Mouse (Mus musculus) T-helper 1 cell (primary cell): Measurements from ENCODE around the gene Cdk9.

ENCODE experiments used
- in situ Hi-C: fragments of 300-600 bp; cut with MboI, MseI; formaldehyde crosslinking; loops from one replicate; pipeline ENCODE4 v1.15.1; 2025; ENCODE audit warnings: high pct_unique_total_duplicates

The Cdk9 gene

GRCm38 (mm10) chr2:32734480-32734879, 21.6 kb upstream of the Cdk9 start:
- in situ Hi-C loops = no loop called here

- in situ Hi-C loops = no loop called here
Observed at GRCm38 (mm10) chr2:32732695-32733094, 19.8 kb upstream of the Cdk9 start.

GRCm38 (mm10) chr2:32731911-32732310, 19.0 kb upstream of the Cdk9 start:
- in situ Hi-C loops = no loop called here

DNA sequence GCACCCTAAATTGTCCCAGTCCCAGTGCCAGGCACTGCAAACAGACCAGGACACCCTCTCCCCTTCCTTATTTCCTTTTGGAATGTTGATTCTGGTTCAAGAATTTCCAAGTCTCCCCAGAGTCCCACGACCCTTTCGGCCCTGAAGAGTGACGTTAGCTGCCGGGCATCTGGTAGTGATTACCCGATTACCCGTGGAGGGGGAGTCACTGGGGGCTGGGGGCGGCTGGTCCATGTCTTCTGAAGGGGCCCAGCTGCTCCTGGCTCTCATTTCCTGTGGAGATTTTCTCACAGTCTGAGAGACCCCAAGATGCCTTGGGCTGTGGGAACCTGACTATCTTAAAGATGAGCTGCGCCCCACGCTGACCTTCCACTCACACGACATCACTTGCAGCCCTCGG, 18.0 kb upstream of the Cdk9 start:
- in situ Hi-C loops = no loop called here

GRCm38 (mm10) chr2:32729547-32729946, 16.7 kb upstream of the Cdk9 start:
- in situ Hi-C loops = no loop called here

- in situ Hi-C loops = no loop called here
Observed at GRCm38 (mm10) chr2:32728463-32728862, 15.6 kb upstream of the Cdk9 start.

DNA sequence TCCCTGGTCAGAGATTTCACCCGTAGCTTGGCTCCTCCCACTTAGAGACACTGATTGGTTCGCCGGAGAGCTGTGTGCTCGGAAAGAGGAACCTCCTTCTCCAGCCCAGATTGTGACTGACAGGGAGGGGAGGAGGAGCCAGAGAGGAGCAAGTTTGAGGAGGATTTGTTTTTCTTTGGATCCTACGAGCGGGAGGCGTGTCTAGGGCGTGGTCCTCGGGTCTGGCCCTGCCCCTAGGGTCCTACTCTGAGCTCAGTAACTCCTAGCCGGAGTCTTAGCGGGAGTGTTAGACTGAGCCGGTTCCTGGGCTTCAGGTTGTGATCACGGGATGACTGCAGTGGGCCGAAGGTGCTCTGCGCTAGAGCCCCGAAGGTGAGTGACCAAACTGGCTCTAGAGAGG, 14.6 kb upstream of the Cdk9 start:
- in situ Hi-C loops = no loop called here

GRCm38 (mm10) chr2:32724832-32725790, 12.2 kb upstream of the Cdk9 start:
- in situ Hi-C loops = no loop called here

GRCm38 (mm10) chr2:32724149-32724548, 11.3 kb upstream of the Cdk9 start:
- in situ Hi-C loops = no loop called here

DNA sequence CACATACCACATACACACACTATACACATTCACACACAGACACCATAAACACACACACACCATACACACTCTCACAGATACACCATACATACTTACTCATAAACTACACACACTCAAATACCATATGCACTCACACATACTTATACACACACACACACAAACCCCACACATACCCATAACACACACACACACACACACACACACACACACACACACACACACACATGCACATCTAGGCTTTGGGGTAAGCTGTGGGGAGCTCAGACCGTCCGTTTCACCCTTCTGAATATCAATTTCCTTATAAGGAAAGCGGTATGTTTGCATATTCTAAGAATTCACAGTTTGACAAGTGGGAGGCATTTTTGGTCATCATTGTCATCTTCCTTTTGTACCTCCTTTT, 9.7 kb upstream of the Cdk9 start:
- in situ Hi-C loops = no loop called here

DNA sequence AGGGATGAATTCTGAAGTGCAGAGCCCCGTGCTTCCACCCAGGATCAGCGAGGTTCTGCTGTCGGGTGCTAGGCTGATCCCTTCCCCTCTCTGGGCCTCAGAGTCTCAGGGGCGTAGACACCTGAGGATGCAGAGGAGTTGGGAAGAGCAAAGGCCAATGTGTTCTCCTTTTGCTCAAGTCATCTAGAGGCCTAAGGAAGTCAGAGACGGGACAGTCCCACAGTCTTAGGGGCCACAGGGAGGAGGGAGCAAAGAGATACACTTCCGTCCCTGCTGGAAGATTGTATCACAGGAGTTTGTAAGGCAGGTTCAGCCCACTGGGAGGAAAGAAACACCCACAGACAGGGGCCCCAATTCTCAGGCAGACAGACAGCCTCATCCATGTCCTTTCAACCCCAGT, 9.2 kb upstream of the Cdk9 start:
- in situ Hi-C loops = no loop called here

DNA sequence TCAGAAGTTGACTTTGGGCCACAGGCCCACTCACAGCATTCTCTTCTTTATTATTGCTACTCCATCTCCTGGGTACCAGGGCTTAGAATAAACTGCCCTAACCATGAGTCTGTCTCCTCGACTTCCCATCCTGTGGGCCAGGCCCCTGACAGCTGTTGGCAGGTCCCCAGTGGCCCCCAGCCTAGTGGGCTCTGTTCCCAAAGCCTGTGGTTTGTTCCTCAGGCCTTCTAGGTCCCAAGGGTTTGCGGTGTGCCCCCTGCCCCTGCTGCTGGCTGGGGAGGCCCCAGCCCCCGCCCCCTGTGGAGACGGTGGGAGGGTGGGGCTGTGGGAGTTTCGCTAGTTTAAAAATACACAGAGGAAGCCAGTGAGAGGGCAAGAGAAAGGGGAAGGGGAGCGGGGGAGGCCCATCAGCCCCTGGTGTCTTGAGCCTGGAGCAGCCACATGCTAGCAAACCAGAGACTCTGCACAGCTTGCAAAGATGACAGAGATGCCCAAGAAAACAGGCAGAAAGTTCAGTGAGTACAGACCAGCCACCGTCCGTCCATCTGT, 7.9 kb upstream of the Cdk9 start, which contains the start of gene Sh2d3c:
Gene Sh2d3c, plus strand, starts transcription at position 375 of the 549 bp plus-strand sequence.
- in situ Hi-C loops = no loop called here

DNA sequence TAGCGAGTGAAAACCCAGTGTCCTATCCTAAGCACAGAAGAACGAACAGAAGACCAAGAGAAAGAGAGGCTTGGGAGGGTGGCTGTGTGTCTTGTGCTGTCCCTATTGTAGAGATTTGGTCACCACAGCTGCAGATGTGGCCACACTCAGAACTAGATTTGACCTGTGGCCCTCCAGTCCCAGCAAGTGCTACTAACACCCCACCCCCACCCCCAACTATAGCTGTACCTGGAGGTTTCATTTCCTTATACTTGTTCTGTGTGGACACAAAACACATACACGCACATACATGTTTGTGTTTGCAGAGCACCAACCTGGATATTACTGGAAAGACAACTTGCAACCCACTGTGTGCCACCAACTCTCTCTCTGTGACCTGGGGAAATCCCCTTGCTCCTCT, 7.2 kb upstream of the Cdk9 start:
- in situ Hi-C loops = no loop called here

- in situ Hi-C loops = no loop called here
Observed at GRCm38 (mm10) chr2:32718761-32719160, 5.9 kb upstream of the Cdk9 start.

DNA sequence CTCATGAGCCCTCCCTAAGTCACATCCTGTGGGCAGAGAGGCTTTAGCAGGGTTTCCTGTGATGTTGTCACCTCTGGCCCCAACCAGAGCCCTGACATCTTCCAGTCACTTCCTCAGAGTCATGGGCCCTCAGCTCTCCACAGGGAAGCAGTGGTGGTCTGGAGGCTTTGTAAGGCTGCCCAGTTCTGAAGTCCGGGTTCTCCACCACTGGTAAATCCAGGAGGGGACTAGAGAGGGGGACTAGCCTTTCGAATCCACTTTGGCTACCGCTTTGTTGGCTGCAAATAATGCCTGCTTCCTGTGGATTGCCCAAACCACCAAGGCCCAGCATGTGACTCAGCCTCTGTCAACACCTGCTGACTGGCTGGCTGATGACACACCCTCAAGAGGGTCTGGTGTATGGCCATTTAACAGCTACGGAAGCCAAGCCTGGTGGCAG, 2.1 kb upstream of the Cdk9 start:
- in situ Hi-C loops = loop anchor here (5.0 kb wide), 1 partner anchor 42 kb away; the partner anchor contains the start of gene Tor2a

DNA sequence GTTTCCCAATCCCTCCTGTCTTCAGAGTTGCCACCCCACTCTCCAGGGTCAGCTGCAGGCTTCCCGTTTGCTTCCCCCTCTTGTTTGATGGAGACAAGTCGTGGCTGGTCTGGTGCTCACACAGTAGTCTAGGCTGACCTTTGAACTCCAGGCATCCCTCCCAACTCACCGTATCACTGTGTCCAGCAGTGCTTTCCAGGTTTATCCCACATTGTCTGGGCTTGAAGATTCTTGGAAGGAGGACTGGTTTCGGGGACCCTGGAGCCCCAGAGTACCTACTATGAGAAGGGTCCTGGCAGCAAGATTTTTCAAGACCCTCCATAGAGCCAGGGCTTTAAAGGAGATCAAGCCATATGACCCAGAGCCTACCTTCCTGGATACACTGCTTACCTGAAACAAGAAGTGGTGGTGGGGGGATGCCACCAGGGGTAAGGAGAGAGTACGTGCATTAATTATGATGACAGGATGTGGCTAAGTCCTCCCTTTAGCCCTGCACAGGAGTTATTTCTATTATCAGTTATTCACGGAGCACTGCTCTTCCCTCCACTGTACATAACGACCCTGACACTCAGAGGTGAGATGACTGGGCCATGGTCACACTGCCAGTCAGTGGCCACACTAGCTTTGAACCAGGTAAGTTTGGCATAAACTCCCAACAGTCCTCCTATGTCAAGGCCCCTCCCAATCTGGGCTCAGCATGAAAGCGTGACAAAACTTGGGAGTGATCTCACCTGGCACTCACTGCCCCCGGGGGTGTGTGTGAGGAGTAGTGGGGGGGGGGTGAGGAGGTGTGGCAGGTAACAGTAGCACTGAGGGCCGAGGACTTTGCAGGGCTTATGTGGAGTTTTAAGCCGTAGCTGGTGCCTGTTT, 1.5 kb upstream of the Cdk9 start:
- in situ Hi-C loops = loop anchor here (5.0 kb wide), 1 partner anchor 43 kb away; the partner anchor contains the start of gene Tor2a

GRCm38 (mm10) chr2:32712586-32712933, 316 bp downstream of the Cdk9 start:
- in situ Hi-C loops = loop anchor here (5.0 kb wide), 1 partner anchor 45 kb away; the partner anchor contains the start of gene Tor2a

GRCm38 (mm10) chr2:32712108-32712551, 746 bp downstream of the Cdk9 start:
- in situ Hi-C loops = loop anchor here (5.0 kb wide), 1 partner anchor 45 kb away; the partner anchor contains the start of gene Tor2a

DNA sequence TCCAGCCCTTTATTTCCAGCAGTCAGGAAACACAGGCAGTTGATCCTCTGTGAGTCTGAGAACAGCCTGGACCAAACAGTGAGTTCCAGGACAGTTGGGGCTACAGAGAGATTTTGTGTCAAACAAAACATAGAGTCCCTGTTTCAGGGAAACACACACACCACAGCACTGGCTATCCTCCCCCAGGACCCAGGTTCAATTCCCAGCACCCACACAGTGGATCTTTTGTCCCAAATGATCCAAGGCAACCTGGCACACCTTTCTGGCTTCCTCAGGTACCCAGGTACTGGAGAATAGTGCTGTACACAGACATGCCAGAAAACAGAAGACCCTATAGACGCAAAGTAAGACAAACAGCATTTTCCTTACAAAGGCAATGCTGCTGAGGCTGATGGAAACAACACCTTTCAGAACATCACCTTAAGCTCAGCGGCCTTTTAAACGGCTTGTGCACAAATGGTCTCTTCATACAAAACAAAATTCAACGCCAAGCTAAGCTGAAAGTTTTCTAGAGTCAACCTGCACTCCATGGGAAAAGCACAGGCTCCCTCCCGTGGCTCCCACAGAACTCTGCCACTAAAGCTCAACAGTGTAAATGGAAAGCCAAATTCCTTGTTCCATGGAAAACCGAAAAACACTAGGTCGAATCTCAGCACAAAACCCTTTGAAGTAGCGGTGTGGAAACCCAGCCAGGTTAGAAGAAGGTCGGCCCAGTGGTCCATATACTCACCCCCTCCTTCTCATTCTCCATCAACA, 1.4 kb downstream of the Cdk9 start:
- in situ Hi-C loops = loop anchor here (5.0 kb wide), 1 partner anchor 46 kb away; the partner anchor contains the start of gene Tor2a

- in situ Hi-C loops = loop anchor here (5.0 kb wide), 1 partner anchor 47 kb away; the partner anchor contains the start of gene Tor2a
Observed at GRCm38 (mm10) chr2:32710425-32710824, 2.5 kb downstream of the Cdk9 start.
